Mouse (Mus musculus) limb, embryonic 15.5 days (tissue): Measurements from ENCODE around the gene Ugt1a10. TPM values are rescaled to one million over a fixed set of nuclear protein-coding genes. Genes with fewer than 3 reads are reported as not detected.
"Not testable (repeated sequence)": the region's sequence is repeated elsewhere in the genome, so short reads cannot be mapped to it uniquely, and the experiment has no call there.

Experiments
- ATAC-seq: fragments of 200-750 bp; cut with Nextera tagmentation; 2 replicates; pipeline ENCODE4 v1.8.0; 2017; ENCODE audit warnings: low read depth, moderate TSS enrichment; ENCODE audit not compliant: insufficient number of reproducible peaks, low FRiP score, low TSS enrichment
- H3K27ac ChIP-seq: fragments of 300-500 bp; sonication (generic); 2 replicates; pipeline ENCODE4 v1.5.1; 2015; ENCODE audit warnings: moderate library complexity, mild to moderate bottlenecking, inconsistent platforms
- H3K27me3 ChIP-seq: fragments of 300-500 bp; sonication (generic); 2 replicates; pipeline ENCODE4 v1.6.1; 2015; ENCODE audit warnings: inconsistent platforms
- H3K36me3 ChIP-seq: fragments of 300-500 bp; sonication (generic); 2 replicates; pipeline ENCODE4 v1.6.1; 2015; ENCODE audit warnings: inconsistent platforms
- H3K4me1 ChIP-seq: fragments of 300-500 bp; sonication (generic); 2 replicates; pipeline ENCODE4 v1.6.1; 2015; ENCODE audit warnings: inconsistent platforms
- H3K4me2 ChIP-seq: fragments of 300-500 bp; sonication (generic); 2 replicates; pipeline ENCODE4 v1.6.1; 2015; ENCODE audit warnings: mild to moderate bottlenecking, inconsistent platforms
- H3K4me3 ChIP-seq: fragments of 300-500 bp; sonication (generic); 2 replicates; pipeline ENCODE4 v1.5.1; 2015; ENCODE audit warnings: mild to moderate bottlenecking, inconsistent platforms
- H3K9ac ChIP-seq: fragments of 300-500 bp; sonication (generic); 2 replicates; pipeline ENCODE4 v1.6.1; 2015; ENCODE audit warnings: inconsistent platforms
- H3K9me3 ChIP-seq: fragments of 300-500 bp; sonication (generic); 2 replicates; pipeline ENCODE4 v1.6.1; 2016; ENCODE audit warnings: inconsistent platforms
- WGBS: fragments of 180-500 bp; shearing (Covaris S2); methylation state at CpG from one replicate; pipeline ENCODE4 v1.1.7; 2015; 5-methylcytosine and 5-hydroxymethylcytosine counted together
- polyA plus RNA-seq: library from polyadenylated mRNA; unstranded; fragments of >200 nt; fragmentation: Nextera tagmentation; extraction: Ambion mirVana; gene quantifications from 2 replicates; pipeline ENCODE4 v1.2.1, GENCODE M21; 2015

The Ugt1a10 gene
- polyA plus RNA-seq, 1 experiment from 2014 or later: not detected

GRCm38 (mm10) chr1:88098546-88098945 is 43.4 kb downstream of the Ugt1a10 start:
- not testable (repeated sequence) for H3K9me3 ChIP-seq, H3K9ac ChIP-seq, H3K4me2 ChIP-seq, H3K36me3 ChIP-seq, H3K27ac ChIP-seq, H3K4me3 ChIP-seq, H3K27me3 ChIP-seq, ATAC-seq
- WGBS: 86% methylated on average over 3 of the region's 3 CpGs
- peaks cover 15% of the 10 kb centered on the region; the same call in 1 of the 2 replicates for H3K4me1 ChIP-seq

GRCm38 (mm10) chr1:88099691-88100090 is 44.5 kb downstream of the Ugt1a10 start:
- peaks cover 11% of the 10 kb centered on the region; the same call in 1 of the 2 replicates for H3K4me1 ChIP-seq
- not testable (repeated sequence) for H3K27ac ChIP-seq, H3K36me3 ChIP-seq, H3K4me3 ChIP-seq, H3K27me3 ChIP-seq, ATAC-seq, H3K9me3 ChIP-seq, H3K4me2 ChIP-seq, H3K9ac ChIP-seq
- WGBS: 79% methylated on average over 2 of the region's 2 CpGs

- H3K4me3 ChIP-seq, H3K4me2 ChIP-seq, H3K36me3 ChIP-seq, H3K27me3 ChIP-seq, H3K9me3 ChIP-seq, H3K4me1 ChIP-seq, H3K9ac ChIP-seq, ATAC-seq, H3K27ac ChIP-seq: not testable (repeated sequence)
- WGBS: 57% methylated on average over 3 of the region's 3 CpGs
Observed at GRCm38 (mm10) chr1:88103019-88103418, 47.8 kb downstream of the Ugt1a10 start, which contains the start of gene Ugt1a6b. Gene Ugt1a6b, plus strand, starts transcription at chr1:88103252.

- not testable (repeated sequence) for ATAC-seq, H3K27ac ChIP-seq, H3K9ac ChIP-seq, H3K4me2 ChIP-seq, H3K9me3 ChIP-seq, H3K4me3 ChIP-seq, H3K27me3 ChIP-seq, H3K36me3 ChIP-seq, H3K4me1 ChIP-seq
- 69% methylated on average over 4 of the region's 5 CpGs for WGBS
Observed at GRCm38 (mm10) chr1:88103697-88104468, 48.7 kb downstream of the Ugt1a10 start.

GRCm38 (mm10) chr1:88104667-88105430 is 49.7 kb downstream of the Ugt1a10 start:
- no peaks in the 10 kb centered on the region for H3K36me3 ChIP-seq
- H3K27me3 ChIP-seq: no peaks in the 10 kb centered on the region
- no peaks in the 10 kb centered on the region for H3K9me3 ChIP-seq
- no peak overlapping the region for H3K9ac ChIP-seq
- 82% methylated on average over 1 of the region's 1 CpGs for WGBS
- no peak for ATAC-seq
- H3K4me3 ChIP-seq: no peak overlapping the region
- no peak overlapping the region for H3K4me2 ChIP-seq
- no peak overlapping the region for H3K27ac ChIP-seq
- H3K4me1 ChIP-seq: no peaks in the 10 kb centered on the region

GRCm38 (mm10) chr1:88105656-88106055 is 50.5 kb downstream of the Ugt1a10 start:
- ATAC-seq: no peak

GRCm38 (mm10) chr1:88109027-88109557 is 53.9 kb downstream of the Ugt1a10 start:
- H3K4me1 ChIP-seq, H3K4me2 ChIP-seq, H3K27ac ChIP-seq, H3K9ac ChIP-seq, H3K9me3 ChIP-seq, ATAC-seq, H3K36me3 ChIP-seq, H3K27me3 ChIP-seq, H3K4me3 ChIP-seq: not testable (repeated sequence)
- 85% methylated on average over 2 of the region's 2 CpGs for WGBS

More at GRCm38 (mm10) chr1:88105656-88106055, 50.5 kb downstream of the Ugt1a10 start:
- Histone ChIP-seq H3K4me1 (no peaks in the 10 kb centered on the region), H3K27ac (no peak overlapping the region), H3K4me2 (no peak overlapping the region), H3K27me3 (no peaks in the 10 kb centered on the region), H3K36me3 (no peaks in the 10 kb centered on the region), H3K9me3 (no peaks in the 10 kb centered on the region), H3K4me3 (no peak overlapping the region), H3K9ac (no peak overlapping the region)
- WGBS: 59% methylated on average over 2 of the region's 2 CpGs

- H3K4me3 ChIP-seq, H3K27ac ChIP-seq, H3K36me3 ChIP-seq, ATAC-seq, H3K4me1 ChIP-seq, H3K4me2 ChIP-seq, H3K27me3 ChIP-seq, H3K9ac ChIP-seq, H3K9me3 ChIP-seq: not testable (repeated sequence)
- WGBS: 79% methylated on average over 2 of the region's 2 CpGs
Observed at GRCm38 (mm10) chr1:88109604-88110003, 54.4 kb downstream of the Ugt1a10 start.

GRCm38 (mm10) chr1:88112769-88113168 is 57.6 kb downstream of the Ugt1a10 start:
- 93% methylated on average over 6 of the region's 6 CpGs for WGBS
- not testable (repeated sequence) for ATAC-seq, H3K27ac ChIP-seq, H3K27me3 ChIP-seq, H3K4me2 ChIP-seq, H3K4me1 ChIP-seq, H3K36me3 ChIP-seq, H3K4me3 ChIP-seq, H3K9me3 ChIP-seq, H3K9ac ChIP-seq

- WGBS: 6% methylated on average over 4 of the region's 4 CpGs
Observed at GRCm38 (mm10) chr1:88120550-88120949, 65.4 kb downstream of the Ugt1a10 start.

GRCm38 (mm10) chr1:88121521-88121920 is 66.3 kb downstream of the Ugt1a10 start:
- not testable (repeated sequence) for H3K27ac ChIP-seq, H3K9ac ChIP-seq, H3K27me3 ChIP-seq, H3K4me1 ChIP-seq, H3K36me3 ChIP-seq, H3K4me3 ChIP-seq, H3K4me2 ChIP-seq, ATAC-seq, H3K9me3 ChIP-seq
- no CpG with 5 or more reads among the region's 1 CpGs for WGBS

More at GRCm38 (mm10) chr1:88120550-88120949, 65.4 kb downstream of the Ugt1a10 start:
- H3K4me3 ChIP-seq, H3K9ac ChIP-seq, H3K4me1 ChIP-seq, H3K9me3 ChIP-seq, H3K27ac ChIP-seq, ATAC-seq, H3K4me2 ChIP-seq, H3K27me3 ChIP-seq, H3K36me3 ChIP-seq: not testable (repeated sequence)

GRCm38 (mm10) chr1:88125827-88126360 is 70.7 kb downstream of the Ugt1a10 start:
- not testable (repeated sequence) for H3K9me3 ChIP-seq, H3K4me2 ChIP-seq, H3K4me1 ChIP-seq, ATAC-seq, H3K36me3 ChIP-seq, H3K4me3 ChIP-seq, H3K27me3 ChIP-seq, H3K9ac ChIP-seq, H3K27ac ChIP-seq
- WGBS: 73% methylated on average over 4 of the region's 4 CpGs
